Mouse (Mus musculus) fat pad, adult 2 months (tissue): Measurements from ENCODE around the gene Srgap2.

Experiments used
- DNase-seq: peaks from one replicate; pipeline ENCODE4 v3.0.0-alpha.2; 2011; ENCODE audit warnings: low read depth, low spot score; ENCODE audit errors: extremely low read depth

The Srgap2 gene

DNA sequence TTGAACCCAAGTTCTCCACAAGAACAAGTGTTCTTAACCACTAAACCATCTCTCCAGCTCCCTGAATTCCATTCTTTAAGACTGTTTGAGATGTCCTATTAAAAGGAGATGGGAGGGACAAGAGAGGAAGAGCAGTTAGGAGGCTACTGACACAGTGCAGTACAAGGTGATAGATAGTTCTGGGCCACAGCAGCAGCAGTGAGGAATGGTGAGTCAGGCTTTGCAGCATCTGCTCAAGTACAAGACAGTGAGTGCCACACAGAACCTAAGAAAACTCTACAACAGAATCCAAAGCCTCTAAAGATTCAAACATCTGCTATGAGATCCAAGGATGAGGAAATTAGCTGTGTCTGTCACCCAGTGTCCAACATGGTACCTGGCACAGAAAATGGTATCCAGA, 51.8 kb downstream of the Srgap2 start:
- DNase-seq, result no peak

DNA sequence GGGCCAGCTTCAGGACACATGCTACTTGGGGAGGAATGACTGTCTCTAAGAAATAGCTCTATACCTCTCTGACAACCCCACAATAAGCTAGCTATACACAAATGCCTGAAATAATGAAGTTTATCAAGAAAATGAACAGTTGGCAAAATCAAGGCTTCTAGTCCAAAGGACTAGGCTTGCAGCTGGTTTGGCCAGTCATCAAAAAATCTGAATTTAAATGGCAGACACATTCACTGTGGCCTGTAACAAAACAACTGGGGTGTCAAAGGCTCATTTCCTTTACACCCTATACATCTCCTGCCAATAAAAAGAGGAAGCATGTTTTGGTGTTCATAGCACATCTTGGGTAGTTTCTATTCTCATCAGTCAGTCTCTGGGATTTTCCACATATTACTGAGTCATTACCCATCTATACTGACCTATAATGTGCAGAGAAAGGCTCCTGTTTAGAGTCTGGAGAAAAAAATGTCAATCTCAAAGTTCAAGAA, 53.5 kb downstream of the Srgap2 start:
- no peak for DNase-seq

DNA sequence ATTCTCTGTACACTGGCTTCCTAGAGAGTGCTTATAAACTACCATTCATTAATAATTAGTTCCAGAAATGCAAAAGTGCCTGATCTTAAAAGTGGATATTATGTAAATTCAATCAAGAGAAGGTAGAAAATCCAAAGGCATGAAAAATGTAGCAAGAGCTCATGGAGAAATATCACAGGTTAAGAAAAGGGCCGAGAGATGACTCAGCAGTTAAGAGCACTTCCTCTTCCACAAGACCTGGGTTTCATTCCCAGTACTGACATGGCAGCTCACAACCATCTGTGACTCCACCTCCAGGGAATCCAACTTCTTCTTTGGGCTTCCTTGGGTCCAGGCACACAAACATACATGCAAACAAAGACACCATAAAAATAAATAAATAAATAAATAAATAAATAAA, 56.6 kb downstream of the Srgap2 start:
- DNase-seq, result no peak

DNA sequence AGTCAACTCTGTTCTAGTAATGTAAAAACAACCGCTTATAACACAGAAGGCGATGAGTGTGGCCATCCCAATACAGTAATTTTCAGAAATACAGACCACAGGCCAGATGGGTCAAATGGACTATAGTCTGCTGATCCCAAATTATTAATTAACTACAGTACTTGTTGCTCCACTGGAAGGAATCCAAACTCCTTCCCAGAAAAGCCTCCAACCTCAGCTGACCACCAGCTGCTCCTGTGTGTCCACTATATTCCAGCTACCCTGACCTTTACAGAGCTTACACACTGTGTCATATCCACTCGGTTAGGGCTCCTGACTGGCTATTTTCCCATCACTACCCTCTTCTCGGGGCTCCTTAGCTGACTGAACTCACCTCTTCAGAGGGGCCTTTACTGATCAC, 61.3 kb downstream of the Srgap2 start:
- DNase-seq, result no peak

DNA sequence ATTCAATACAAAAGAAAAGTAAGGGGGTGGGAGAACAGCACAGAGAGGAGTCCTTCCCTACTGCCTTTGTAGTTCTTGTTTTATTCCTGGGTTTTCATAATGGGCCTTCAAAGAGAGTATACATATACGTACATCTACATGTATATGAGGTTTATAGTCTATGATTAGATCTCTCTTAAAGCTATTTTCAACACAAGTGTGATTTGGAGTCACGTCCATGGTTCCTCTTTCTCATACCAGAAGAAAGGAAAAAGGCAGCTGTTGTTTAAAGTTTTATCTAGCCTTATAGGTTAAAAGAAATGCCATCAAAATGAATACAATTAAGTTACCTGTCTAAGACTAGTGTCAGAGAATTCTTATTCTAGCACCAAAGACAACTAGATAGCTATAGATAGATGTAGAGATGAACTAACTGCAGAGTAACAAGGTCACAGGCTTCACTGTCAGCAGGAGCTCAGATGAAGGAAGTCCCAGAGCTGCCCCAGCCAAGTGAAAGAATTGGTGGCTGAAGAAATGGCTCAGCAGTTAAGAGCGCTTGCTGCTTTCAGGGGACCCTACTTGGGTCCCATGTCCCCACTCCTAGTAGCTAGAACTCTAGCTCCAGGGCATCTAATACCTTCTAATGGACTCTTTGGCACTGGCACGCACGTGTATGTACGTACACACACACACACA, 63.1 kb downstream of the Srgap2 start:
- no peak for DNase-seq

DNA sequence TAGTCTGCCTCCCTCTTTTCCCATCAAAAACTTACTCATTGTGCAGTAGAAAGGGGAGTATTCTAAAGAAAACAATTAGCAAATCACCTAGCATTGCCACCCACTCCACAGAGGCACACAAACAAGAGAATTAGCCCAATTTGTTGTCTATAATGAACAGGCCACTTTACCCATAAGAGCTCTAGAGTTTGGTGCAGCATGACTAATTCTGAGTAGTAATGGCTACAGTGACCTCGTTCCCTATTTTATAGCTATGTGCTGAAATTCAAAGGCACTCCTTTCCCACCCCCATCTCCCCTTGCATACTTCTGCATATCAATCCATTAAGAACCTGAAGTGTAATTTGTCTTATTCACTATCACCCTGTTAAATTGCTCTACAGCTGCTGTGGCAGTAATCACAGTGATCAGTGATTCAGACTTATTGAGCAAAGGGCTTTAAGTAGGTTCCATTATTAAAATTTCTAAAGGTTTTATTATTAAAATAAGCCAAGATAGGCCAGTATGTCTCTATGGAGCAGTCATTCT, 64.5 kb downstream of the Srgap2 start:
- no peak for DNase-seq

DNA sequence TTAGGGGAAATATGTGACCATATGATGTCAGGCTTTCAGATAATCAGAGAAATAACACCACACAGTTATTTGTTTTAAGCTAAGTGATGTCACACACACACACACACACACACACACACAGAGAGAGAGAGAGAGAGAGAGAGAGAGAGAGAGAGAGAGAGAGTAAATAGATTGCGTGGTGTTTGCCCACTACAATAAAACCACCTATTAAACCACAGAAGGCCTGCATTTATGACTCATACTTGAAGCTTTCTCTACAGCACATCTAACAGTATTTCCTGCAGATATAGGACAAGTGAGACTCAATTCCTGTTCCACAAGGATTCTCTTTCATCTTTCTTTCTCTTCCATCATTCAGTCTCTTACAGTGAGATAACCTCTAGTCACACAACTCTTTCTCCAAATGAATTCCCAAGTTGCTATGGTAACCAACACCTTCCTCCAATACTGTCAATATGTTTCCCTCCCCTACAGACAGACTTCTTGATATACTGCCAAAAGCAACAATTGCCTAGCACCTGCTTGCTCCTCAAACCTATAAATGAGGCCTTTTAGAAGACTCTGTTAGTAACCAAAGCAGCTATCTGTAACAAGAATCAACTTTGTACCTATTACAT, 66.1 kb downstream of the Srgap2 start:
- DNase-seq, result no peak

DNA sequence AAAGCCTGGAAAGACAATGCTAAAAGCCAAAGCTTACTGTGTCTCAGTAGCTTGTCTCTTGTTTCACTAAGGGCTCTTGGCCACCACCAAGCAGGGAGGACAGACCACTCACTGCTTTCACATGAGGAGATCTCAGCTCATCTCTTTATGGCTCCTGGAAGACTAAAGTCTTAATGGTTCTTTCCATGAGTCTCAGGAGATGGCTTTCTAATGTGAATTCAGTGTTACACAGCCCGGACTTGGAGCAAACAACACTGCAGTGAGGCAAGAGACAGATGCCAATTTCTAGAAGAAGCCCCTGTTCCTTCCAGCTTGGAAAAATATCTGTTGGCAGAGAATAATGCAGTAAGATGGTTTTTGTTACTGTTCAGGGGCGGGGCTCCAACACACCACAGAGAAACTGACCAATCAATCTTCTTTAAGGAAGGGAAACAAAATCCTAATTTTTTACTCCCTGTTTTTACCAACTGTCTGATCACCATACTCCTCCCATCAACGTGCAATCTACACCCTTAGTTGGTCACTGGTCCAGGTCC, 71.7 kb downstream of the Srgap2 start:
- DNase-seq, result no peak

DNA sequence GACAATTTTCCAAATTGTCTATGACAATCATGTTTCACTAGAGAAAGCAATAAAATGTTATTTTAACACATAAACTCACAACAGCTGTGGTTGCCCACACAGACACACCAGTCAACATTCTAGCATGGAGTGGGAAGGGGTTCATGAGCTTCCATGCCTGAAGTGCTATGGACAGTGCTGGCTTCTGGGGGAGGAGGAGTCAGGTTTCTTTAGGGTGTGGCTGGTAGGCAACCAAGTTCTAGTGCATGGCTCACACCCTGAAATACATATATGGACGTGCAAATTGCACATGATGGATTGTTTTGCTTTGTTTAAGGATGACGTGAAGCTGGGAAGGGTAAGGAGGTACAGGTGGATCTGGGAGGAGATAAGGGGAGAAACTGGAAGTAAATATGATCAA, 72.8 kb downstream of the Srgap2 start:
- DNase-seq, result no peak

DNA sequence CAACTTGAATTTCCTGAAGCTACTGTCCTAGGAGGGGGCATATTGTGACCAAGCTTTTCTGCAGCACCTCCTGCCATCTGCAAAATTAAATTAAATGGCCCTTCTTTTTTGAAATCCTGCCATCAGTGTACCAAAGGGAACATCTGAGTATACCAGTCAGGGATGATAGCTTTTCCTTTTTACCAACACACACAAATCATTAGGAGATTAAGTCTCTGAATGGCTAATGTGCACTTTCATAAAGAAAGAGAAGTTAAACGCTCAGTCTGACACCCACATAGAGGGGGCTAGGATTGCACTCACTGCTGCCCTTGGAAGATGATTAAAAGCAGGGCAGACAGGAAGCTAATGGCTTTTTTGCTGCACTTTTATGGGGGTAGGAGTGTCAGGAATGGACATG, 73.8 kb downstream of the Srgap2 start:
- DNase-seq, result no peak

DNA sequence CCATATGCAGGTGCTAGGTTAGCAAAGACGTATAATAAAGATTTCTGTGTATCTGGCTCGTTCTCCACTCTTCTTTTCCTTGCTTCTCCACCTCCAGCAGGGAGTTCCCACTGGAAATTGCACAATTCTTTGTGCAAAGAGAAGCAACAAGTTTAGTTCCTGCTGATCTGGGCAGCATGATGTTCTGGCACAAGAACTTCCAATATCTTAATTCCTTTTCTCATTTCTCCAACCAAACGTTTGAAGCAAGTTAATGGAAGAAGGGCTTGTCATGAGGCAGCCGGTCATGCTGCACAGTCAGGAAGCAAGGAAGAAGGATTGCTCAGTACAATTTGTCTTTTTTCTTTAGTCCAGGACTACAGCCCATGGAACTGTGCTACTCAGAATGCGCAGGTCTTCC, 78.8 kb downstream of the Srgap2 start:
- DNase-seq, result no peak

DNA sequence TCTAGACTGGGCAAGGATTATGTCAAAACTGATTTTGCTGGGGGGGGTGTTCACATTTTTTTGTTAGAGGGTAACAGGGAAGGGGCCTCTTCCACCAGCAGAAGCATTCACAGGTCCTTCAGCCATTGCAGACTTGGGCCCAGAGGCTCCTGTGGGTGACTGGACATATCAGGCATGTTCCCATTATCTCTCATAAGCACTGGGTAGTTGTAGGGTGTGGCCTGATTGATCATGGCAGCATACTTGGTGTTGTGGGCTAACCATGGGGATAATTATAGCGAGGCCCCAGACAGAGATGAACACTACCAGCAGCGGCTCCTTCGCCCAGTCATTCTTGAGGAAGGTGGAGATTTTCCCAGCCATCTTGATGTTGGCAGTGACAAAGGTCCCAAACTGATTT, 79.8 kb downstream of the Srgap2 start:
- DNase-seq, result no peak

DNA sequence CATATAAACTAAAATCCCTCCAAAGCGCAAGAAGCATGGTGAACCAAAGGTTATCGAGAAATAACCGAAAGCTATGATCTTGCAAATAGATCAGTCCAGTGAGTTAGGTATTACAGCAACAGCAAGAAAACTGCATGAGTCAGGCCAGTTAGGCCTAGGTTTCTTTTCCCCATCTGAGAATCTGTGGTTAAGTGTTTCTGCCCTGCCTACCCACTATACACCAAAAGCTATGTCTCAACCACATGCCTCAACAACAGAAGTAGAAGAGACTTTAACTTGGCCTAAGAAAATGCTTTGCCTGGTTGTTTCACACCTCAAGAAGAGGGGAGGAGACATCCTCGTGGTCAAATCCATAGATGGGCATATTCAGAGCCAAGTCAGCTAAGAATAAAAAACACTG, 80.6 kb downstream of the Srgap2 start:
- no peak for DNase-seq

DNA sequence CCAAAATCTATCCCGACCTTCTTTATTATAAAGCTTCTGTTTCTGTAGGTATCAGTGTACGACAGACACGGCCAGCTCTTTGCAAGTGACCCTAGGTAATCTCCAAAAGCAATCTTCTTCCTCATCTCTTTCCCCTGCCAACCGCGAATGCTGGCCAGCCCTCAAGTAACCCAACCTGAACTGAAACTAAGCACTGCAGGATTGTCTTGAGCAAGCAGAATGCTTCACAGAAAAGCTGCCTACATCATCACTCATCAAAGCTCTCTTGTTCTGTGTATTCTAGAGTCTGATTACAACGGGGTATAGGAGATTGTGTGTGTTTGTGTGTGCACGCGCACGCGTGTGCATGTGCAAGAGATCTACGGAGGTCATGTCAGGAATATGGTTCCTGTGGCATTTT, 88.6 kb downstream of the Srgap2 start:
- DNase-seq, result no peak

DNA sequence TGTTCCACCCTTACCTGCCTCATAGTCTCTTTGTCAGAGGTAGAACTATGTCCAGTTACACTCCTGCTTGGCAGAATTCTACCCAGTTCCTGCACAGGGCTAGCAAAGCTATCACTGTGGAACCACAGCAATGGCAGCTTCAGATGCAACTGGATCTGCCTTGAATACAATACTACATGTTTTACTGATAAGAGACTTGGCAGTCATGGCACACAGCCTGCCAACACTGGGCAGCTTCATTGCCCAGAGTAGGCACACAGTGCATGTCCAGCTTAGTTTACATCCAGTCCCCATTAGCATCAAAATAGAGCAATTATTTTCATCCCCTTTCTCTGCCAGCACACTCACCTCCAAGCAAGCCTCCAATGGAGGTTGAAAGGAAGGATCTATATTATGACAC, 89.2 kb downstream of the Srgap2 start:
- no peak for DNase-seq

DNA sequence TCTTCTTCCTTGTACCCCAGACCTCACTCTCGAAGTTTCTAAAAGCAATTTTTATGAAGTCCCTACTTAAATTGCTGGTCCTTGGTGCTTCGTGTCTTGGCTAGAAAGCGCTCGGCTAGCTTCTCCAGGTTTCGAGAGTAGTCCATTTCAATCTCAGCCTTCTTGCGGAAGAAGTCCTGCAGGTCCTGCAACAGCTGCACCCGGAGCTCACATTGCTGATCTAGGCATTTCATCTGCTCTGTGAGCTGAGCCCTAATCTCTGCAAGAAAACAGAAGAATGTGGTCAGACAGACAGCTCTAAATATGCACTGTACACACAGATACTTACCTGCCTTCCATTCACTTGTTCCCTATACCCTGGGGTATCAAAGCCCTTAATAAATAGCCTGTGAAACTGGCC, 90.5 kb downstream of the Srgap2 start:
- DNase-seq, result no peak

DNA sequence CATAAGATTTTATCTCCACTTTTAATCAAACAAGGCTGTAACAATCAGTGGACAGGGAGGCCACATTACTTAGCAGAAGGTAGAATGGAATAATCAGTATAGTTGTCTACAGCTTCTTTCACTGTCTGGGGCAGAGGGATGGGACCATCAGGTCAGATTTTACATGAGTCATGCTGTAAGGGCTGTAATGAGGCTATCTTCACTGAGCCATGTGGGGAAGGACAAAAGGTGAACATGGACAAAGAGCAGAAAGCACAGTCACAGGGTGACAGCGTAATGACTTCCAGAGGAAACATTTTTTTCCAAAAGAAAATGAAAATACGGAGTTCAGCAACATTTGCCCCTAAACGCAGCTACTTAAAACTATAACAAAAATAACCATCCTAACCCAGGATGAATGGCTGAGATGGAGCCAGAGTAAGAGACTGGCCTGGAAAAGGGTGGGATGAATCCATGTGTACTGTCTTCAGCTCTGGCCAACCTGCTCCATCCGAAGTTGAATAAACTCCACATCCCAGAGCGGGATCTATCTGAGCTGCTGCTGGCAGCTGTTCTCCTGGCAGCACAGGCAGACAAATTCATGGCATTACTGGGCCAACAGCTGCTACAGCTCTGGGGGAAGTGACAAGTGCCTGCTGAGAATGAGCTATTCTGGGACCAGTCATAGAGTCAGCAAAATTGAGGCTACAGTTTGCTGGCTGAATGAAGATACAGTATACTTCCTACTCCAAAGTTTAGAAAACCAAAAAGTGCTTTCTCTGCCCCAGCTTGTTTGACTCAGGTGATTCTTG, 95.5 kb downstream of the Srgap2 start:
- no peak for DNase-seq

DNA sequence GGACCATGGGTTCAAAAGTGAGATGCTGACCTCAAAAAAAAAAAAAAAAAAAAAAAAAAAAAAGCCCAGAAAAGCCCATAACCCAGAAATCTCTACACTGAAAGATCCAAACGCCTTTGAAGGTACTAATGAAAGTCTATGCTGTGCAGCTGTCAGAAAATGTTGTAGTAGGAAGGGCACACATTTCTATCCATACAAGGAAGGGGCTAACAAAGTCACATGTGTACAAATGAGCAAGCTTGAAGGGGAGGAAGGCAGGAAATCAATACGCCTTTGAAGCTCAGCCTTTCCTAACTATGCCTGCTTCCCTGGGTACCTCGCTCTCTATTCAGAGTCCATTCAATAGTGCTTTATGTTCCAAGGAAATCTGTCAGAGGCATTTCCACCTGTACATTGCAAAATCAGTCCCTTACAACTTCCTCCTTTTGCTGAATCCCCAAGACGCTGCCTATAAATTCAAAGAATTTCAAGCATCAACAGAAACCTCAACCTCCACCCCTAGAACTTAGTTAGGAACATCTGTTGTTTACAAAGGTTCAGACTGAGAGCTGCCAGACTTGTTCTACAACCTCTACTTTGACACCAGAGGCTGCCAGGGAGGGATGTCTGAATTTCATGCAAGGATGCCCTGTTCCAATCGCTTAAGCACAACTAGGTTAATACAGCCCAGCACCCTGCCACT, 99.9 kb downstream of the Srgap2 start:
- DNase-seq, result no peak

DNA sequence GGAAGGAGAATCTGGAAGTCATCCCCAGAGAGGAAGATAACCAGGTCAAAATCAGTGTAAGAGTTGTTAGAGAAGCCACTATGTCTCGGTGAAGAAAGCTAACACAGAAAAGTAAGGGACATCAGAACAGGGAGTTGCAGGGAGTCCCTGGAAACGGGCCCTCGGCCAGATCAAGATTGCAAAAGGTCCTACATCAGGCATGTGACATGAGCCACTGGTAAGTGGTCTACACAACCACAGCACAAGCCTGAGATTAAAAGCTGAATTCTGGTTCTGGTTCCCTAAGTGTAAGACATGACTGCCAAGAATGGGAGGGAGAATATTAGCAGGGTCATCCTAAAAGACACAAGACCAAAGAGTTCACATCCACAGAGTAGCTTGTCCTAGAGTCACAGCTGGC, 104.1 kb downstream of the Srgap2 start:
- DNase-seq, result no peak

DNA sequence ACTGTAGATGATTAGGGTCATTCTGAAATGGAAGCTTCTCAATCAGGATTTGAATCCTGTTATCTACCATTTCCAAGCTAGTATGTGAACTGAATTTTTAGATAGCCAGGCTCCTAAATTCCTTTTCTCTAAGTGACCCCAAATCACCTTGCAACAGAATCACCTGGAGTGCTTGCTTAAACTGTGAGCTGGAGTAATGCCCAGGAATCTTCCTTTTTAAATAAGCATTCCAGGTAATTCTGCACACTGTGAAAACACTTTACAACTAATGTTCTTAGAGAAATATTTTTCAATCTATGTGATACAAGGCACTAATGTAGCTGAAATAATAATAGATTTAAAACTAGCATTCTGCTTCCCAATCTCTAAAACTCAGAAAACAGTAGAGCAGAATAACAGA, 106.0 kb downstream of the Srgap2 start:
- DNase-seq, result no peak

DNA sequence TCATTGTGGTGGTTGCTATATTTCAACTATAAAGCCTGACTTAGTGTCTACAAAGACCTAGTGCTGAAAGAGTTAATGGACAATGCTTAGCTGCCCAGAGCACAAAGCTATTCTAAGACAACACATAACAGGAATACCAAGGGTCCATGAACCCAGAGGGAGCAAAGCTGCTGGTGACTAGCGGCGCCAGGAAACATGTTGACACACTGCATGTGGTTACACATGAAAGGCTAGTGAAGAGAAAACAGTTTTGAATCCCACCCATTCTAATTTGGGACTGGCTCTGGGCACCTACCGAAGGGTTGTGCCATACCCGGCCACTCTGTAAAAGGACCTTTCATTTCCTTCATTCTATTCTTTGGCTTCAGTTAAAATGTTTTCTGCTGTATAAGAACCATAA, 106.5 kb downstream of the Srgap2 start:
- no peak for DNase-seq
